Comparison of ENCODE assay signal across 12 mouse cellular contexts in genomic region chr10:67016615-67017278, GRCm38 (mm10).
DNase-seq lines count a peak whose midpoint lies in the region; ATAC-seq lines count a peak whose summit lies in the region.
"Had no signal": no experiment of that assay in that cellular context is flagged by ENCODE, and none has a peak within 500 bp of the region (broad histone marks: within the 10 kb centered on the region; RNA-seq: fewer than 3 reads in every experiment).

No protein-coding gene starts in this region.

- WGBS in kidney, embryonic 14.5 days = 42% methylated on average over 4 of the region's 4 CpGs
- 58% methylated on average over 4 of the region's 4 CpGs for WGBS in embryonic facial prominence, embryonic 11.5 days

- H3K4me3 ChIP-seq in kidney, embryonic 14.5 days (ENCODE audit: low read length) = no peak overlapping the region
- no peak overlapping the region for H3K4me3 ChIP-seq in embryonic facial prominence, embryonic 11.5 days (ENCODE audit: low read depth, low read length)
- H3K4me3 ChIP-seq: embryonic facial prominence, embryonic 13.5 days; neural tube, embryonic 15.5 days had no signal

- H3K27me3 ChIP-seq in kidney, embryonic 14.5 days (ENCODE audit: control insufficient read depth, insufficient read depth, low read length) = no peaks in the 10 kb centered on the region
- no peaks in the 10 kb centered on the region for H3K27me3 ChIP-seq in embryonic facial prominence, embryonic 11.5 days (ENCODE audit: control insufficient read depth, insufficient read depth, low read length)
- H3K27me3 ChIP-seq: embryonic facial prominence, embryonic 13.5 days; neural tube, embryonic 15.5 days had no signal

- H3K9me3 ChIP-seq in kidney, embryonic 14.5 days (ENCODE audit: control insufficient read depth, low read length) = no peaks in the 10 kb centered on the region
- no peaks in the 10 kb centered on the region for H3K9me3 ChIP-seq in embryonic facial prominence, embryonic 11.5 days (replicated peaks; ENCODE audit: control insufficient read depth, low read length)
- H3K9me3 ChIP-seq: embryonic facial prominence, embryonic 13.5 days; neural tube, embryonic 15.5 days had no signal

- peaks cover 10% of the 10 kb centered on the region for H3K4me1 ChIP-seq in kidney, embryonic 14.5 days (ENCODE audit: control insufficient read depth, insufficient read depth, low read length)
- H3K4me1 ChIP-seq in embryonic facial prominence, embryonic 11.5 days (ENCODE audit: control insufficient read depth, insufficient read depth, low read length) = no peaks in the 10 kb centered on the region

- H3K4me2 ChIP-seq in kidney, embryonic 14.5 days (replicated peaks; ENCODE audit: low read depth, low read length) = no peak overlapping the region
- H3K4me2 ChIP-seq in embryonic facial prominence, embryonic 11.5 days (ENCODE audit: low read depth, low read length) = no peak overlapping the region
- H3K4me2 ChIP-seq: embryonic facial prominence, embryonic 13.5 days; neural tube, embryonic 15.5 days had no signal

- peak; percentile 35; the same call in 1 of the 2 replicates for ATAC-seq in kidney, embryonic 14.5 days (ENCODE audit: low FRiP score, low TSS enrichment)
- ATAC-seq in embryonic facial prominence, embryonic 11.5 days (replicated peaks; ENCODE audit: insufficient number of reproducible peaks, low FRiP score, low TSS enrichment, low read depth) = peak; percentile 65

- intact Hi-C loops in gastrocnemius, postnatal 14 days (cut with DNase I; ENCODE audit: low total_unique reads) = no loop called here

- H3K36me3 ChIP-seq in kidney, embryonic 14.5 days (ENCODE audit: control insufficient read depth, insufficient read depth, low read length) = peaks cover 18% of the 10 kb centered on the region; the same call in 1 of the 2 replicates
- H3K36me3 ChIP-seq in embryonic facial prominence, embryonic 11.5 days (replicated peaks; ENCODE audit: control insufficient read depth, insufficient read depth, low read depth, low read length) = no peaks in the 10 kb centered on the region; the same call in 1 of the 2 replicates

- peak; percentile 42 for DNase-seq in gastrocnemius, postnatal 14 days
- no peak for DNase-seq in gastrocnemius, postnatal 4 days (ENCODE audit: low spot score in 2 of 2)
- DNase-seq in kidney, adult 9 months = no peak
- DNase-seq in ES-CJ7 (ENCODE audit: low read depth, low spot score) = peak; percentile 76
- no peak for DNase-seq in embryonic facial prominence, embryonic 11.5 days (ENCODE audit: low spot score)
- no peak for DNase-seq in B cell, adult 2 months
- no peak for DNase-seq in cerebellum, adult 18-20 months
- DNase-seq: adrenal gland, adult 8-10 months; lung, adult 18-20 months had no signal

- H3K27ac ChIP-seq in kidney, embryonic 14.5 days (ENCODE audit: low read depth, low read length) = no peak overlapping the region
- no peak overlapping the region for H3K27ac ChIP-seq in embryonic facial prominence, embryonic 11.5 days (replicated peaks; ENCODE audit: low read depth, low read length)
- H3K27ac ChIP-seq: embryonic facial prominence, embryonic 13.5 days; neural tube, embryonic 15.5 days had no signal

- no peak overlapping the region for H3K9ac ChIP-seq in kidney, embryonic 14.5 days (ENCODE audit: low read depth, low read length)
- H3K9ac ChIP-seq in embryonic facial prominence, embryonic 11.5 days (replicated peaks; ENCODE audit: low read length) = no peak overlapping the region
- H3K9ac ChIP-seq: embryonic facial prominence, embryonic 13.5 days; neural tube, embryonic 15.5 days had no signal

Comparison
In these comparisons a context has a peak if more than half of its experiments do, and no peak if none do; other contexts are left out.
1. DNase-seq: peak in gastrocnemius, postnatal 14 days (single experiment) and ES-CJ7 (single experiment); none in gastrocnemius, postnatal 4 days (0 of 2), kidney, adult 9 months (single experiment), embryonic facial prominence, embryonic 11.5 days (single experiment), B cell, adult 2 months (0 of 2) and cerebellum, adult 18-20 months (0 of 2).